Mouse (Mus musculus): ENCODE measurements around the gene Fbxw8. TPM values are rescaled to one million over a fixed set of nuclear protein-coding genes. Genes with fewer than 3 reads are reported as not detected.

Gene Fbxw8
- total RNA-seq (2021): 49.7 and 56.2 TPM in 2 replicates
- long read RNA-seq, experiment 1, full-length matches to known transcripts: 63 of 93 reads
- long read RNA-seq, experiment 1, partial matches to known transcripts: 11 of 93 reads
- long read RNA-seq, experiment 1, other reads (novel, unspliced or antisense): 19 of 93 reads
- long read RNA-seq, experiment 2, full-length matches to known transcripts: 48 of 70 reads
- long read RNA-seq, experiment 2, partial matches to known transcripts: 6 of 70 reads
- long read RNA-seq, experiment 2, other reads (novel, unspliced or antisense): 16 of 70 reads

DNA sequence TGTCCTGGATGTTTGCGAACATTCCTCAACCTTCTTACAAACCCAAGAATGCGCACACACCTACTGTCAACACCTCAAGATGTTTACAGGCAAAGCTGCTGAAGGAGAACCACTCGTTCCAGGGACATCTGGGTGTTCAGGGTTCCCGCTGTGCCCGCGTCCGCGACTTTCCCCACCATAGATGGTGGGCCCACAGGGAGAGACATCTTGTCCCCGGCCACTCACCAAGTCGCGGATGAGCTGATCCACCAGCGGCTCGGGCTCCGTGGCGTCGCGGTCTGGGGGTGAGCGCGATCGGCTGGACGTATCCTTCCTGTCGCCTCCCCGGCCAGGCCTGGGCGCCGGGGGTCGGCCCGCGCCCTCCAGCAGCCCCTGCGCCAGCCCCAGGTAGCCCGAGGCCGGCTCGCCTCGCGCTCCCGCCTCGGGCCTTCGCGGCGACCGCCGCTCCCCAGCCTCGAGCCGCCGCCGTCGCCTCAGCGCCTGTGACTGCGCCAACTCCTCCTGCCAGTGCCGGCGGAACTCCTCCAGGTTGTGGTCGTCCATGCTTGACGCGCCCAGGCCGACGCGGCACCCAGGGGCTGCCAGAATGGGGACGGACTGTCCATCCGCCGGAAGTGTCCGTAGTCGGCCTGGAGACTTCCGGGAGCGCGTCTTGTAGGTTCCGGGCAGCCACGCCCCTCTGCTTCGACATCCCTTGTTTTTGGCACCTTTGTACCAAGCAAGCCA is at the start of gene Fbxw8:
Gene Fbxw8, minus strand, starts transcription at position 626 of the 726 bp plus-strand sequence.
- DNase-seq: peak; percentile 94

DNA sequence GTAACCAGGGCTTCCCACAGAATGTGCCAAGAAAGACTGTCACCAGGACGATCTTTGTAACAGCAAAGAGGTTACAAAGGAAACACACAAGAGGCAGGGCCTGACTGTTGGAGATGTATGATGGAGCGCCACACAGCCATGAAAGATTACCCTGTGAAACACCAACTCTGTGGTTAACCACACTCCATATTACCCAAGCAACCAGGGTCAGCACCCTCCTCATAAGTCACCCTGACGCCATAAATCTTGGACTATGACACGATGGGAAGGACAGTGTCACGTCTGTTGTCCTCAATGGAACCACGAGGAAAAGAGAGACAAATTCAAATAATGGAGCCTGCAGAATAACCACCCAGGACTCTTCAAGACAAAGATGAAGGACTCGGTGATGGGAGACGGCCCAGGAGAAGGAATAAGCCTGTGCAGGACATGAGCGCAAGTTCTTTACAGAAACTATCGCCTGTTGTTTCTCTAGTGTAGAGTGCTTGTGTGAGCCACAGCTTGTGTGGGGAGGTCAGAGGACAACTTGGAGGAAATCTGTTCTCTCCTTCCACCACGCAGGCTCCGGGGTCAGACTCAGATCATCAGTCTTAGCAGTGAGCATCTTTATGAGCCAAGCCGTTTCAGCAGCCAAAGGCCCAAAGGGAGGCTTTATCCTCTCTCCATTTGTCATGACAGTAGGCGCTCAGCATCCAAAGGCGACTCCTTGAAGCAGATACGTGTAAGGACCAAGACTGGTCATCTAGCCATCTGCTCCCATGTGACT is 49.6 kb upstream of the Fbxw8 start:
- peak; percentile 39 for DNase-seq

DNA sequence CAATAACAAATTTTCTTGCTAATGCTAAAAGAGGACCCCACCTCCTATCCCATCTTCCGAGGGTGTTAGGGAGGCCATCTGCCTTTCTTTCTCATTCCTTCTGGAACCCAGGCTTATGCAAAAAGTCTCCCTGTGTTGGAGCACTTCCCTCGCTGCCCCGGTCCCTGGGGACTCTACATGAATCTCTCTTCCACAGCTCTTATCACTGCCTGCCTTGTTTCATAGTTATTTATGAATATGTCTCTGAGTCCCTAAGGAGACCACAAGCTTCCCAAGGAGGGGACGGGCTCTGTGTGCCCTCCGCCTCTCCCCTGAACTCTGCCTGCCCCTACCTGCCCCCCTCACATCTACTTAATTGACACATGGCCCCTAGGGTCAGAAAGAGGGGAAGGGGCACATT is 44.4 kb upstream of the Fbxw8 start:
- DNase-seq: no peak

DNA sequence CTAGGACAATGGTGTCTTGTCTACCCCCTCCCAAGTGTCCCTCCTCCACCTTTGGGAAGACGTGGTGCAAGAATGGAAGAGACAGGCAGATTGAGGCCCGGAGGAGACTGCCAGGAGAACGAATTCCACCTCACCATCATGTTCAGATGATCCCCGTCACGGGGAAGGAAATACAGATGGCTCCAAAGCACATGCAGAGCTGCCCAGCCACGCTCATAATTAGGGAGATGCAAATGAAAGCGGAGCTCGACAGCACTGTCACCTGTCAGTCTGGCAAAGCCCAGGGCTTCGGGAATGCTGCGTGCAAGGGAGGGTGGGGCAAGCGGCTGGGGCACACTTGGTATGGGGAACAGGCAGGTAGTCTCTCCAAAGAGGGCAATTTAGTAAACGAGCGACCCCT is 42.2 kb upstream of the Fbxw8 start:
- DNase-seq: no peak

DNA sequence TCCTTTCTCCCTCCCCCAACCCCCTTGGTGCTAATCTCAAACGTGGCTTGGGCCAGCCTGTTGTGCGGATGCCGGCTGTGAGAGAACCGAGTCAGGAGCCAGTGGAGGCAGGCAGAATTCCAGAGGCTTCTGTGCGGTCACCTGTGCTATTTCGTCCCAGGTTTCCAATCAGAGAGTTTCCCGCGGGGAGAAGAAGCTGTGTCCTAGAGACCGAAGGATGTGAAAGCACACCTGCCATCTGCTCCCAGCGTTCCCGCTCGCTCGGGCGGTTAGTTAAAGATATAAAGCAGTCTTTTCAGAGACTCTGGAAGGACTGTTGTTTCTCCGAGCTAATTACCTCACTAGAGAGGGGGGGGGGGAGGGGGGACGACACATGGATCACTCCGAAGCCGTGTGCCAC is 37.0 kb upstream of the Fbxw8 start:
- no peak for DNase-seq

DNA sequence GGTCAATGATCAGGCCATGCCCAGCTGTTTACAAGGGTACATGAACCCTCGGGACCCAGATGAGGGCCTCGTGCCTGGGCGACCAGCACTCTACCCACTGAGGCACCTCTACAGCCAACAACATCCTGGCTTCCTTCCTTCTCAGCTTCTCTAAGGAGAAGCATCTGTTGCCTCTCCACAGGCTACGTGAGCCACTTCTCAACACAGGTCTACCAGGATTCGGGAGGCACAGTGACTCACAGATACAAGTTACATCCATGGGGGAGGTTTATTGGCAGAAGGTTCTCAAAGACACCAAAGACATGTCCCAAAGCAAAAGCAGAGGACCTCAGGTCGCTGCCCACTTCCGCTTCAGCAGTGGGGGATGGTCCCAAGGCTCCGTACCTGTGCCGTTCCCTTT is 35.2 kb upstream of the Fbxw8 start:
- no peak for DNase-seq

DNA sequence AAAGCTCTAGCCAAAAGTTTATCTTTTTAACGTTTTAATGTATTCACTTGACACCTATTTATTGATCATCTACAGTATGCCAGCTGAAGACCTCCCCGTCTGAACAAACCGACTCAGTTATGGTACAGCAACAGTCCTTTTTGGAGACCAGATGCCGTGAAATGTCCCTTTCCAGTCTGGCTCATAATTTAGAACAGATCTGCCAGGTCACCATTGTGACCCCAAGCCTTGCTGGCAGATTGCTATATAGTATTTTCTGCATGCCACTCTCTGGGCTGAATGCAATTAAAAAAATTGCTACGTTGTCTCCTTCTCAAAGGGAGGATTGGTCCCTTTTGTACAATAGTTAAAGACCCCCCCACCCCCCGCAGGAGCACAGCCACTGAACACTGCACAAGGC is 33.1 kb upstream of the Fbxw8 start:
- no peak for DNase-seq

DNA sequence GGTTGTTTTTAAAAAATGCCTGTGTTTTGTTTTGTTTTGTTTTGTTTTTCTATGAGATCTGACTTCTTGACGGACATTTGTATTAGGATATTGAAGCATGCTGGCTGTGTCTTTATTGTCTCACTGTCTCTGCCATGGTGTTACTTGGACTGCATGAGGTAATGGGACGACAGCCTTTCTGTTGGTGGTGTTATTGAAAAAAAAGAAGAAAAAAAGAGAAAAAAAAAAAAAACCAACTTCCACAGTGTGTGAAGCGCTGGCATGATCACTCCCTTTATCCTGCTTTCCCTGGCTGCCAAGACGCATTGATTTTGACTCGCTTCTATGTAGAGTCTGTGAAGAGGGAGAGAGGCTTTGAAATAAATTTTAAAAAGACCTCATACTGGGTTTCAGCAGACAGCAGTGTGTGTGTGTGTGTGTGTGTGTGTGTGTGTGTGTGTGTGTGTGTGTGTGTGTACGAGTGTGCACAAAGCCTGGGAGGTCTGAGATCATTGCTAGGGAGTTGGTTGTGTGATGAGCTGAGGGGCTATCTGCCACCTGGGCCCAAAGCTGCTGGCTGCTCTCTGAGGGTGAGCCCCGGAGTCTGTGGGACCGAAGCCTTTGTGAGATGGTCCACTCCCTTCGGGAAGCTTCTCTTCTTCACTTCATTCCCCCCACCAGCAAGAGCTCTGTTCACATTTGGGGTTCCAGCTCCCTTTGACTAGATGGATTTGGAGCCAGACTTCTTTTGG is 31.8 kb upstream of the Fbxw8 start:
- DNase-seq: no peak

DNA sequence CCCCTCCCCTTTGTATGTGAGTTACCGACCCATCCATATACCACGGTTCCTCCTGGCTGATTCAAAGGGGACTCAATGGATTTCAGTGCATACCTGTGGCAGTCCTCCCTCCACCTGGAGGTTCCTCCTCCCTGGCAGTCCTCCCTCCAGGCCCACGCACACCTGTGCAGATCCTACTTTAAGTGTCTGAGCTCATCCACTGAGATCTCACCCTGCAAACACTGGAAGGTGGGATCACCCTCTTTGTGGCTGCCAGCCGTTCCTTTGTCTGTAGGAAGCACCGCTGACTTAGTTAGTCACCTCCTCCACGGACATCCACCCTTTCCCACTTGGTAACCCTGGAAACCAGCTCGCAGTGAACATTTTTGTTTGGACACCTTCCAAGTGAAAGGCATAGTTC is 22.4 kb upstream of the Fbxw8 start:
- no peak for DNase-seq

DNA sequence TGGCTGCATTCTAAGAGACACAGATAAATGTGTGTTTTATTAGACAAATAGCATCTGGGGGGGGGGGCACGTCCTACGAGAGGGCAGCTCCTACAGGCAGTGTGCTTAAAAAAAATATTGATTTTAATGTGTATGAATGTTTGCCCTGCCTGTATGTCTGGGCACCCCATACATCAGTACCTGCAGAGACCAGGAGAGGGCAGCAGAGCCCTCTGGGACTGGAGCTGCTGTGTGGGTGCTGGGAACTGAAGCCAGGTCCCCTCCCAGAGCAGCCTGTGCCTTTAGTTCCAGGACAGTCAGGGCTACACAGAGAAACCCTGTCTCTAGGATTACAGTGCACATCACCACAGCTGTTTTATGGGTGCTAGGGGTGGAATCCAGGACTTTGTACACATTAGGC is 19.9 kb upstream of the Fbxw8 start:
- DNase-seq: no peak

DNA sequence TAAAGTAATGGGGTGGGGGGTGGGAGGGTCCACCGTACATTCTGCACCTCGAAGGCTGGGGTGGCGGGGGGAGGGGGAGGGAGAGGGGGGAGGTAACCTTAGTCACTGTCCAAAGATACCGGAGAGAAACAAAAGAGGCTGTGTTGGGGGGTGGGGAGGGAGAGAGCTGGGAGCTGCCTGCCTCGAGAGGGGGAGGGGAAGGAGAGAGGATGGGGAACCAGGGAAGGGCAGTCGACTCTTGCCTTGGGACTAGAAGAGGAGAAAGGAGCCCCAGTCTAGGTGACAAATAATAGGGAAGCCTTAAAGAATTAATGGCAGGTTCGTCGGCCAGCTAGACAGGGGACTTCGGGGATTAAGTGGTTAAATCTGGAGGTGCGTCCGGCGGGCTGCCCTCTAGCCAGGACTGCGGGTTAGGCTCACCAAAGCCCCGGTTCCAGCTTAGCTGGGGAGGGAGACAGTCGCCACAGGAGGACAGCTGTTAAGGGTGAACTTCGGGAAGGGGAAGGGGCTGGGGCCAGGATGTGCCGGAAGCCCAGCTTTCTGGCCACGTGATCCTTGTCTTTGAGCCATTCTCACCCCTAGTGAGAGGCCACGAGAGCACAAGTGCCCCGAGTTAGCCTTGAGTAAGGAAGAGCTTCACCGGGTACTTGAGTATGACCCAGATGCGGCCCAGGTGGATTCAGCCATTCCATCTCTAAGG is 19.2 kb upstream of the Fbxw8 start:
- no peak for DNase-seq

DNA sequence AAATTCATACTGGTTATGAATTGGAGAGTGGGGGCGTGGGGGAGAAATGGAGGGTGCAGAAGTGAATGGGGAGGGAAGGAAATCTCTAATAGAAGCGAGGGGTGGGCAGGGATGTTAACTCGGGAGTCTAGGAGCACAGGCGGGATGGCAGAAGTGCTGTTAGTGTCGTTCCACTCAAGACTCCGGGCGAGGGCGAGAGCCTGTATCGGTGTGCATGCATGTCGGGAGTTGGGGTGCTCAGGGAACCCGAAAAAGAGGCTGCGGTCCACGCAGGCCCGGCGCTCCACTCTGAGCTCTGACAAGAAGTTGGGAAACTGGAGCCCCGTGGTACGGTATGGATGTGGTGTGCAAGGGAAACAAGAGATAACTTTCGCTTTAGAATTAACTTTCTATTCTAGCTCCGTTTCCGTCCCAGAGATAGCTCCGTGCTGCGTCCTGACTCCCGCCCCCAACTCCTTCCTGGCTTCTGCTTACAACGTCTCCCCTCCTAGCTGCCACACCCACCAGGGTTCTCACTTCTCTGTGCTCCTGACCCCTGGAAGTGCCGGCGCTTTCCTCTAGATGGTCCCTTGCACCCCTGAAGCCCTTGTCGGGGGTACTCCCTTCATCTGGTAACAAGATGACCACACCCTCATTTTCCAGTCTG is 16.9 kb upstream of the Fbxw8 start:
- no peak for DNase-seq

DNA sequence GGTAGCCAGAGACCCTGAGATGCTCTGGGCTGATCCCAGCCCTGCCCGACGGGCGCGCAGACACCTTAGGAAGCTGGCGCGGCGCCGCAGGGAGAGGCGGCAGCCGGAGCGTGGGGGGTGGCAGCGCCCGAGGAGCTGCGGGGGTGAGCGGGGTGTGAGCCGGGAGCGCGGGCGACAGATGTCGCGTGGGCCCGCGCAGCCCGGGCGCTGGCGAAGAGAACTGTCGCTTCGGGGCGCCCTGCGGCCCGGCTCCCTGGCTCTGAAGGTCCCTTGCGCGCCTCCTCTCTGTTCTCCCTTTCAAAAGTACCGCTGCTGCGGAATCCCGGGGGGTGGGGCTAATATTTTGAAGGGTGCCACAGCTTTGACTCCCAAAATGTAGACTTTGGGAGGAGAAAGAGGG is 16.4 kb upstream of the Fbxw8 start:
- DNase-seq: no peak

DNA sequence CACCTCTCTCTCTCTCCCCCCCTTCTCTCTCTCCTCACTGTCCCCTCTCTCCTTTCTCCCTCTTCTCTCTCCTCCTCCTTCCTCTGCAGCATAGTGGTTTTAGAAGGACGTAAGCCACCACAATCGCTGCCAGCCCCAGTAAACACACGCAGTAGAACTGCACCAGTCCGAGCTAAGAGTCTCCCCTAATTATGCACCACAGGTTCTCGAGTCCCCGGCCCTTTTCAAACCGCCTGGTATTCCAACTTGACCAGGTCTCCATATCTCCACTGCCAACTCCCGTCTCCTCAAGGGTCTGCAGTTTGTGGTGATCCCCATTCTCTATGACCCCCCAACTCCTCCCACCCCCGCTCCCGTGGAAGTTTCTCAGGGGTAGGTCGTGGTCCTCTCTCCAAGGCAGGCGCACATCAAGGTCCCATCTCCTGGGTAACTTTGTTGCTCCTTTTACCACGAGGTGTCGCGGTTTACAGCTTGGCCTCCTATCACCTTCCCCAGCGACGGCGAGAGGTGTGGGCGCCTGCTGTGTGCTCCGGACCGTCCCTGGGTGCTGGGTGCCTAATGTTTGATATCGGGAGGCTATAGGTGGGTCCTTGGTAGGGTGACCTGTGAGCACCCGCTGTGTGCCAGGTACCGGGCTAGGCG is 15.7 kb upstream of the Fbxw8 start:
- DNase-seq: peak; percentile 30

DNA sequence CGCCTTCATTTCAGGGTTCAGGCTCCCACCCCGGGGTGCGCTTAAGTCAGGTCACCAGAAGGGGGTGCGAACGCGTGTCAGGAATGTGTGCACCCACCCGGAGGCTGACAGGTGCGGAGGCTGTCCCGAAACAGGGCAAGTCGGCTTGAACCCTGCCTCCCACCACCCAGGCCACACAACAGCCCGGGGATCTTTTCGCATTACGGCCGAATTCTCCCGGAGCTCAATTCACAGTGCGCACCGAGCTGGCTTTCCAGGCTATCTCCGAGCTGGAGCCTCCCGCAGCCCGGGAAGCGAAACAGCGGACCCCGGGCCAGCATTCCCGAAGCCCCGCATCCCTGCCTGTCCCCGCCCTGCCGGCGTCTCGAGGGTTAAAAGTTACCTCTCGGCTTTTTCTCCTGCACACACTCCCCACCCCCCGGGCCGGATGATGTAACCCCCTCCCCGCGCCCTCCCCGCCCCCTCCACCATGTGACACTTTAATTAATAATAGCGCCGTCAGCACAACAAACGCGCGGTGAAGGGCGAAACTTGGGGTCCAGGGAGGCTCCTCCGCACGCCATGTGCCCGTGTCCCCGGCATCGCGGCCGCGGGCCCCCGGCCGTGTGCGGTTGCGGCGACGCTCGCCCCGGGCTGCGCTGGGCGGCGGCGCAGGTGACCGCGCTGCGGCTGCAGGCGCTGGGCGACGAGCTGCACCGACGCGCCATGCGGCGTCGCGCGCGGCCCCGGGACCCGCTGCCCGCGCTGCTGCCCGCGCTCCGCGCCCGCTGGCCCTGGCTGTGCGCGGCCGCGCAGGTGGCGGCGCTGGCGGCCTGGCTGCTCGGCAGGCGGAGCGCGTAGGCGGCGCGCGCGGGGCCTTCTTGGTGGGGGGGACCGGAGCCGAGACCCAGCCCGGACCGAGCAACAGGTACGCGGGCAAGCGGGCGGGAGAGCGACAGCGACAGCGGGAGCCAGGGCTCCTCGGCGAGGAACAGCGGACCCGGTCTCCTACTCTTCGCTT is 14.3 kb upstream of the Fbxw8 start:
- peak; percentile 46 for DNase-seq

DNA sequence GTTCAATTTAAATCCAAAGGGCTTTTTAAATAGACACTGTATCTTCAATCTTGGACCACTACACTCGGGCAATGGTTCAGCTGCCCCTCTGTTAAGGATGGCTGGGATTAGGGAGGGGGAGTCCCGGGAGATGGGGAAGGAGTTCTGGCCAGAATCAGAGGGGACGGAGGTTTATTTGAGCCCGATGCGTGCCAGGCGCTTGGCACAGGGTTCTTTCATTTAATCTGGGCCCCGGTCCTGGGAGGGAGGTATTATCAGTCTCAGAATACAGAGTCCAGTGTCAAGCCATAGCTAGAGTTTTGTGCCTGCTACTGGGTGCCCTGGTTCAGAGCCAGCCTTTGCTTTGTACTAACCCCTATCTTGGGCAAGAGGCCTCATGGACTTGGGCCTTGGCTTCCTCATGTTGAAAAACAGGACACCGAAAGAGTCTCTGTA is 12.3 kb upstream of the Fbxw8 start:
- DNase-seq: no peak

DNA sequence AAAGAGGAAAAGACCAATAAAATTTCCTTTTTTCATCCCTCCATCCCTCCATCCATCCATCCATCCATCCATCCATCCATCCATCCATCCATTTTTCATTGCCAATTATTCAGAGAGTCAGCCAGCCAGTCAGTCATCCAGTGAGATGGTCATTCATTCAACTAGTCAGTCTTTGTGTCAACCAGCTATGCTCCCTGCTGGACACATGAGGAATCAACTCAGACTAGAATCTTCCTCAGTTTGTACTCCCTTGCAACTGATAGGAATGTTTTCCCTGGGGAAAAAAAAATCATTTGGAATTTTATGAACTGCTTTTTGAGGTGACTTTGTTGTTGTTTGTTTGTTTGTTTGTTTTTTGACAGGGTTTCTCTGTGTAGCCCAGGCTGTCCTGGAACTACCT is 10.2 kb upstream of the Fbxw8 start:
- DNase-seq: no peak

DNA sequence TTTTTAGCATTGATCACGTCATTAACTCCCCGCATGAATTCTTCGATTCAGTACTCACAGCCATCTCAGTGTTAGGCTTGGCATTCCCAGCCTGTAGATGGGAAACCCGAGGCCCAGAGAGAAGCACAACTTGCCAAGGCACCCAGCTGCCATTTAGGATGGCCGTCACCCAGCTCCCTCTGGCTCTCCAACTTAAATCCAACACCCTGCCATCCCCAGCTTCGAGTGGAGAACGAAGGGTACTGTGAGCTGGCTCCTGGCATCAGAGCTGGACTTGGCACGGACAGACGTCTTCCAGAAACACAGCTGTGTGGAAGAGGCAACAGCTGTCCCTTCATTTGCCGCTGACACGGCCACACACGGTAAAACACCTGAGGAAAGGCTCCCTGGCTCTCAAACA is 9.3 kb upstream of the Fbxw8 start, which contains the start of gene Hrk:
Gene Hrk, plus strand, starts transcription at position 68 of the 400 bp plus-strand sequence.
- DNase-seq: no peak

DNA sequence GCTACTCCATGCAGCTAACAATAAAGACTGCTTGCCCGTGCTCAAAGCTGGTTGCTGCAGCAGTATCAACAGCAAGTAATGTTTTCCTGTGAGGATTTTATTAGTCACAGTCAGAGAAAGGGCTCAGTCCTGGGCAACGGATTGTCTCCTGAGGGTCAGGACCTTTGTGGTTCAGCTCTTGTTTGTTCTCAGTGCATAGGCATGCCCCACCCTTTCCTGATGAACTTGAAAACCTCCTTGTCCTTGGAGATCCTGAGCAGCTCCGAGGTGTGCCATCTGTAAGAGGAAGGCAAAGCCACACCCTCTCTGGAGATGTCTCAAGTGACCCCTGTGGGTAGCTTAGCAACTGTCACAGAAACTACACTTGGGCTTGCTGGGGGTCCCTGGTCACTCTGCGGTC is 5.4 kb upstream of the Fbxw8 start:
- no peak for DNase-seq

DNA sequence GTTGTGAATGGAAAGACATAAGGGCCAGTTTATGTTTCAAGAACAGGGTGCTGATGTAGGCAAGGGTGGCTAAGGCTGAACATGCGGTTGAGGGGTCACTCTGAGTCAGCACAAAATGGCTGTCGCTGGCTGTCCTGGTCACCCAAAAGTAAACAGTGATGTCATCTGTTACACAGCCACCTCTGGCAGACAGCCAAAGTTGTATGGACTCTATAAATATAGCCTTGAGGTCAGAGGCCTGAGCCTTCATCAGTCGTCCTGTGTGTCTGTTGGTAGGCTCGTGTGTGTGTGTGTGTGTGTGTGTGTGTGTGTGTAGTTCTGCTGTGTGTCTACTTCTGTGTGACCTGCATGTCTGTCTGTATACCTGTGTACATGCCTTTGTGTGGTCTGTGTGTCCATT is 1.7 kb upstream of the Fbxw8 start:
- DNase-seq: no peak
